Mouse (Mus musculus): ENCODE data around the gene Sema4a.

DNA sequence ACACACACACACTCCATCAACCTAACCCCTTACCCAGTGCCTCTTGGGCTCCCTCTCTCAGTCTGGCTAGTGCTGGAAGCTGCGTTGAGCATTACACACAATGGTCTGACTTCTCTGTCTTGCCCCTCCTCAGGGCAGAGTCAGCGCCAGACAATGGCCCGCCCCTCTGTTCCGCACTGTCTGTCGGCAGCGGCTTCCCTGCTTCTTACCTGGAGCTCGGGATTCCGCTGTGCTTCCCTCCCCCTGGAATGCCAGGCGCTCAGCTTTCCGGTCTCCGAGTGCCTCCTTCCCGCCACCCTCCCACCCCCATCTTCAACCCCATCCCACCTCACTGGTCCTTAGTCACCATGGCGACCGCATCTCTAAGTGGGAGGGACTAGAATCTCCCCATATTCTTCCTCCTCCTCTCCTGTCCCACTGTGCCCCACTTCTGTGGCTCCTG lies 2.2 kb downstream of the Sema4a start:
- TF ChIP-seq POLR2A (IDR thresholded peaks at IDR 0.05; ENCODE audit: borderline replicate concordance, extremely low read depth, insufficient read depth, insufficient read length, poor library complexity, severe bottlenecking) (no peak), CTCF (IDR thresholded peaks at IDR 0.05; ENCODE audit: borderline replicate concordance, extremely low read depth, insufficient read depth, insufficient read length) (peak; percentile 18; the same call in 1 of the 2 replicates)
